Mouse (Mus musculus) lung, adult 2 months (tissue): Measurements from ENCODE around the gene Tmem189. TPM values are rescaled to one million over a fixed set of nuclear protein-coding genes. Genes with fewer than 3 reads are reported as not detected.
"Not testable (repeated sequence)": the region's sequence is repeated elsewhere in the genome, so short reads cannot be mapped to it uniquely, and the experiment has no call there.

Experiments used
- DNase-seq: peaks from one replicate; pipeline ENCODE4 v3.0.0; 2022
- H3K4me1 ChIP-seq: fragments of 200-500 bp; 2 replicates; pipeline ENCODE4 v1.6.1; 2011; ENCODE audit warnings: low read length; ENCODE audit not compliant: control insufficient read depth, insufficient read depth
- H3K4me3 ChIP-seq: fragments of 200-500 bp; replicated peaks from 2 replicates; pipeline ENCODE3; 2011; ENCODE audit warnings: low read depth, mild to moderate bottlenecking, control low read depth, low read length; ENCODE audit errors: extremely low read depth
- CTCF ChIP-seq: fragments of 200-500 bp; IDR thresholded peaks from 2 replicates; pipeline ENCODE4 v1.5.1; 2011; ENCODE audit warnings: mild to moderate bottlenecking, low read length, control low read depth; ENCODE audit not compliant: insufficient read depth
- POLR2A ChIP-seq: fragments of 200-500 bp; IDR thresholded peaks from 2 replicates; pipeline ENCODE4 v1.6.1; 2011; ENCODE audit warnings: low read depth, mild to moderate bottlenecking, control low read depth, low read length, borderline replicate concordance; ENCODE audit errors: extremely low read depth
- WGBS: fragments of 180-500 bp; shearing (Covaris S2); methylation state at CpG from one replicate; pipeline ENCODE4 v1.1.7; 2018; 5-methylcytosine and 5-hydroxymethylcytosine counted together
- polyA plus RNA-seq: library from polyadenylated mRNA; depleted of rRNA; stranded (reverse); fragments of >200 nt; gene quantifications from 2 replicates; pipeline ENCODE4 v1.2.3, GENCODE M21; 2012

The Tmem189 gene
- polyA plus RNA-seq, 1 experiment = 113 TPM

- WGBS = 76% methylated on average over 12 of the region's 12 CpGs
- TF ChIP-seq CTCF (no peak), POLR2A (no peak)
- Histone ChIP-seq H3K4me3 (no peak overlapping the region), H3K4me1 (no peaks in the 10 kb centered on the region)
- no peak for DNase-seq
These were observed 40.2 kb downstream of the Tmem189 start for GRCm38 (mm10) chr2:167649290-167650032.

GRCm38 (mm10) chr2:167646411-167646810 is 43.2 kb downstream of the Tmem189 start:
- WGBS = 72% methylated on average over 4 of the region's 4 CpGs
- no peak overlapping the region for H3K4me3 ChIP-seq
- TF ChIP-seq CTCF (no peak), POLR2A (no peak)
- no peaks in the 10 kb centered on the region for H3K4me1 ChIP-seq
- no peak for DNase-seq

- WGBS = 80% methylated on average over 13 of the region's 13 CpGs
- DNase-seq, H3K4me3 ChIP-seq, H3K4me1 ChIP-seq: not testable (repeated sequence)
These were observed 46.1 kb downstream of the Tmem189 start for GRCm38 (mm10) chr2:167643356-167644052.

- TF ChIP-seq CTCF (no peak), POLR2A (no peak)
- Histone ChIP-seq H3K4me1 (peaks cover 2% of the 10 kb centered on the region; the same call in 1 of the 2 replicates), H3K4me3 (no peak overlapping the region)
- WGBS = 90% methylated on average over 6 of the region's 6 CpGs
- DNase-seq = no peak
These were observed 47.5 kb downstream of the Tmem189 start for GRCm38 (mm10) chr2:167642164-167642563.

- Histone ChIP-seq H3K4me1 (peaks cover 2% of the 10 kb centered on the region; the same call in 1 of the 2 replicates), H3K4me3 (no peak overlapping the region)
- peak; percentile 65 for DNase-seq
- 37% methylated on average over 8 of the region's 8 CpGs for WGBS
- TF ChIP-seq POLR2A = no peak
- peak; percentile 92 for TF ChIP-seq CTCF
These were observed 48.3 kb downstream of the Tmem189 start for GRCm38 (mm10) chr2:167641337-167641736.

GRCm38 (mm10) chr2:167640279-167640678 is 49.3 kb downstream of the Tmem189 start:
- H3K4me1 ChIP-seq = peaks cover 2% of the 10 kb centered on the region; the same call in 1 of the 2 replicates
- no peak overlapping the region for H3K4me3 ChIP-seq
- WGBS = 81% methylated on average over 3 of the region's 3 CpGs
- DNase-seq = no peak
- TF ChIP-seq CTCF (peak; percentile 68), POLR2A (no peak)

- no peak for DNase-seq
- Histone ChIP-seq H3K4me1 (peaks cover 14% of the 10 kb centered on the region), H3K4me3 (peak overlapping the region; percentile 40)
- WGBS = 71% methylated on average over 7 of the region's 7 CpGs
- TF ChIP-seq CTCF (no peak), POLR2A (no peak)
These were observed 54.6 kb downstream of the Tmem189 start for GRCm38 (mm10) chr2:167634865-167635512.

GRCm38 (mm10) chr2:167634338-167634770 is 55.3 kb downstream of the Tmem189 start:
- peak; percentile 94 for DNase-seq
- WGBS = under 1% methylated on average over 15 of the region's 15 CpGs
- H3K4me1 ChIP-seq = peaks cover 21% of the 10 kb centered on the region
- TF ChIP-seq POLR2A (peak; percentile 39; the same call in 1 of the 2 replicates), CTCF (no peak)
- peak overlapping the region; percentile 40 for H3K4me3 ChIP-seq

GRCm38 (mm10) chr2:167633537-167633872 is 56.1 kb downstream of the Tmem189 start:
- no peak for TF ChIP-seq CTCF
- TF ChIP-seq POLR2A = no peak
- H3K4me3 ChIP-seq = no peak overlapping the region
- no peak for DNase-seq
- WGBS = 79% methylated on average over 6 of the region's 6 CpGs
- H3K4me1 ChIP-seq = peaks cover 24% of the 10 kb centered on the region
